22 mouse cellular contexts compared by ENCODE assay signal in genomic region chr15:102250521-102250920, GRCm38 (mm10). TPM values are rescaled to one million over a fixed set of nuclear protein-coding genes. Genes with fewer than 3 reads are reported as not detected.
DNase-seq lines count a peak whose midpoint lies in the region; ATAC-seq and TF ChIP-seq lines count a peak whose summit lies in the region.
"Had no signal": no experiment of that assay in that cellular context is flagged by ENCODE, and none has a peak within 500 bp of the region (broad histone marks: within the 10 kb centered on the region; RNA-seq: fewer than 3 reads in every experiment).

No protein-coding gene starts in this region.

- H3K4me3 ChIP-seq in limb, embryonic 13.5 days = peak overlapping the region; percentile 64
- H3K4me3 ChIP-seq in layer of hippocampus, adult 2 months = no peak overlapping the region

- H3K27me3 ChIP-seq in limb, embryonic 13.5 days = no peaks in the 10 kb centered on the region

- DNase-seq in heart, adult 11 months = peak; percentile 89
- no peak for DNase-seq in heart, adult 8-10 months (ENCODE audit: low spot score)
- DNase-seq in urinary bladder, postnatal 14 days (ENCODE audit: low spot score) = peak; percentile 39
- DNase-seq in urinary bladder, adult 18-20 months (ENCODE audit: low spot score in 2 of 2) = no peak
- no peak for DNase-seq in layer of hippocampus, adult 2 months (ENCODE audit: low spot score in 2 of 2)
- no peak for DNase-seq in cerebellum, adult 8-10 months
- DNase-seq: adrenal gland, adult 8-10 months; cerebellum, adult 18-20 months; gastrocnemius, postnatal 10 days; heart, postnatal 4 days; kidney, adult 8-10 months; thymus, adult 2 months had no signal

- peak overlapping the region; percentile 71 for H3K9ac ChIP-seq in limb, embryonic 13.5 days

- peak overlapping the region; percentile 93 for H3K4me2 ChIP-seq in limb, embryonic 13.5 days (replicated peaks)
- H3K4me2 ChIP-seq: heart, embryonic 11.5 days had no signal

- peak overlapping the region; percentile 99 for H3K27ac ChIP-seq in limb, embryonic 13.5 days
- H3K27ac ChIP-seq in layer of hippocampus, adult 2 months = no peak overlapping the region; the same call in 1 of the 2 replicates
- H3K27ac ChIP-seq: midbrain, embryonic 10.5 days had no signal

- 57% methylated on average over 5 of the region's 5 CpGs for WGBS in limb, embryonic 13.5 days

- peaks cover 80% of the 10 kb centered on the region for H3K4me1 ChIP-seq in limb, embryonic 13.5 days

- TF ChIP-seq CTCF in layer of hippocampus, adult 2 months (conservative IDR thresholded peaks at IDR 0.05) = no peak

- H3K9me3 ChIP-seq in limb, embryonic 13.5 days = no peaks in the 10 kb centered on the region
- H3K9me3 ChIP-seq: midbrain, embryonic 10.5 days had no signal

- H3K36me3 ChIP-seq in limb, embryonic 13.5 days = peaks cover 52% of the 10 kb centered on the region
- H3K36me3 ChIP-seq: midbrain, embryonic 10.5 days had no signal

- no peak for ATAC-seq in limb, embryonic 13.5 days (ENCODE audit: low FRiP score, low read depth)
- no peak for ATAC-seq in activated CD4-positive, CD25-positive, alpha-beta regulatory T cell, adult 4 months
- ATAC-seq: lung, postnatal 0 days had no signal

RNA-seq across cellular contexts. Expression of gene Rarg, which starts 6.8 kb away (rescaled TPM):
- total RNA-seq in heart, adult 8-10 months (2022) = 10 to 100 TPM; 15.3 to 20.6 (median 17.3) TPM
- polyA plus RNA-seq in limb, embryonic 13.5 days (2015; fragmentation: Nextera tagmentation; extraction: Ambion mirVana) = 131 and 145 TPM in 2 replicates
- polyA plus RNA-seq in activated CD4-positive, CD25-positive, alpha-beta regulatory T cell, adult 4 months (2017; shearing (Covaris generic)) = 10 to 100 TPM; 16.9 to 24.8 TPM
- 10 to 100 TPM; 12.2 to 14.1 TPM for total RNA-seq in layer of hippocampus, adult 2 months (2021)

RNA-seq across cellular contexts. Expression of gene Itgb7, which starts 18.8 kb away (rescaled TPM):
- total RNA-seq in heart, adult 8-10 months (2022) = 1 to 10 TPM in 2 of 4 experiments, under 1 TPM in 2; 0.82 to 3.2 (median 1.5) TPM
- 3.2 and 3.5 TPM in 2 replicates for polyA plus RNA-seq in limb, embryonic 13.5 days (2015; fragmentation: Nextera tagmentation; extraction: Ambion mirVana)
- polyA plus RNA-seq in activated CD4-positive, CD25-positive, alpha-beta regulatory T cell, adult 4 months (2017; shearing (Covaris generic)) = 100 to 1,000 TPM; 511 to 537 TPM
- total RNA-seq in layer of hippocampus, adult 2 months (2021) = 1 to 10 TPM; 1.0 to 3.9 TPM

RNA-seq across cellular contexts. Expression of gene Gm9918, which starts 19.8 kb away (rescaled TPM):
- not detected for total RNA-seq in heart, adult 8-10 months (2022)
- polyA plus RNA-seq in limb, embryonic 13.5 days (2015; fragmentation: Nextera tagmentation; extraction: Ambion mirVana) = 1.1 and 1.3 TPM in 2 replicates
- not detected for polyA plus RNA-seq in activated CD4-positive, CD25-positive, alpha-beta regulatory T cell, adult 4 months (2017; shearing (Covaris generic))
- total RNA-seq in layer of hippocampus, adult 2 months (2021) = not detected
- total RNA-seq: gastrocnemius, postnatal 10 days; heart, postnatal 4 days; left cerebral cortex, adult 18-20 months; liver, adult 2 months; neutrophil, adult 5-6 weeks had no signal
- polyA plus RNA-seq: large intestine, adult 2 months; spleen, adult 2 months had no signal

RNA-seq across cellular contexts. Expression of gene Mfsd5, which starts 28.7 kb away (rescaled TPM):
- 10 to 100 TPM; 17.4 to 20.8 (median 18.7) TPM for total RNA-seq in heart, adult 8-10 months (2022)
- 64.7 and 65.8 TPM in 2 replicates for polyA plus RNA-seq in limb, embryonic 13.5 days (2015; fragmentation: Nextera tagmentation; extraction: Ambion mirVana)
- polyA plus RNA-seq in activated CD4-positive, CD25-positive, alpha-beta regulatory T cell, adult 4 months (2017; shearing (Covaris generic)) = 10 to 100 TPM; 36.7 to 40.7 TPM
- 10 to 100 TPM; 34.2 to 40.9 TPM for total RNA-seq in layer of hippocampus, adult 2 months (2021)

RNA-seq across cellular contexts. Expression of gene Espl1, which starts 45.5 kb away (rescaled TPM):
- total RNA-seq in heart, adult 8-10 months (2022) = 1 to 10 TPM in 1 of 4 experiments, under 1 TPM in 3; 0.38 to 1.1 (median 0.93) TPM
- 23.7 and 32.2 TPM in 2 replicates for polyA plus RNA-seq in limb, embryonic 13.5 days (2015; fragmentation: Nextera tagmentation; extraction: Ambion mirVana)
- polyA plus RNA-seq in activated CD4-positive, CD25-positive, alpha-beta regulatory T cell, adult 4 months (2017; shearing (Covaris generic)) = 1 to 10 TPM; 3.6 to 5.0 TPM
- 1 to 10 TPM; 1.7 to 2.1 TPM for total RNA-seq in layer of hippocampus, adult 2 months (2021)

Comparison
In these comparisons a context has a peak if more than half of its experiments do, and no peak if none do; other contexts are left out.
1. DNase-seq: peak in heart, adult 11 months (single experiment) and urinary bladder, postnatal 14 days (single experiment); none in heart, adult 8-10 months (single experiment), urinary bladder, adult 18-20 months (0 of 2), layer of hippocampus, adult 2 months (0 of 2) and cerebellum, adult 8-10 months (single experiment).